Mouse (Mus musculus): ENCODE results near the gene Rps6kl1.

The Rps6kl1 gene

GRCm38 (mm10) chr12:85151002-85151774 is at the start of gene Rps6kl1:
Gene Rps6kl1, minus strand, starts transcription at chr12:85151264.
- DNase-seq, result peak; percentile 40

GRCm38 (mm10) chr12:85199954-85200353 is 48.9 kb upstream of the Rps6kl1 start:
- no peak for DNase-seq

- no peak for DNase-seq
These were observed 46.9 kb upstream of the Rps6kl1 start for GRCm38 (mm10) chr12:85197936-85198335.

GRCm38 (mm10) chr12:85197371-85197770 is 46.3 kb upstream of the Rps6kl1 start:
- DNase-seq, result no peak

GRCm38 (mm10) chr12:85196191-85196590 is 45.1 kb upstream of the Rps6kl1 start:
- no peak for DNase-seq

GRCm38 (mm10) chr12:85195086-85195485 is 44.0 kb upstream of the Rps6kl1 start:
- DNase-seq, result no peak

- DNase-seq, result peak; percentile 85
These were observed 43.6 kb upstream of the Rps6kl1 start for GRCm38 (mm10) chr12:85194623-85195018.

- DNase-seq, result no peak
These were observed 43.0 kb upstream of the Rps6kl1 start for GRCm38 (mm10) chr12:85193923-85194622.

GRCm38 (mm10) chr12:85193146-85193545 is 42.1 kb upstream of the Rps6kl1 start:
- no peak for DNase-seq

GRCm38 (mm10) chr12:85192461-85193108 is 41.5 kb upstream of the Rps6kl1 start:
- DNase-seq, result no peak

GRCm38 (mm10) chr12:85190290-85190689 is 39.2 kb upstream of the Rps6kl1 start:
- no peak for DNase-seq

GRCm38 (mm10) chr12:85186361-85186760 is 35.3 kb upstream of the Rps6kl1 start:
- DNase-seq, result no peak

GRCm38 (mm10) chr12:85185810-85186209 is 34.7 kb upstream of the Rps6kl1 start:
- DNase-seq, result no peak

GRCm38 (mm10) chr12:85184118-85184517 is 33.1 kb upstream of the Rps6kl1 start:
- DNase-seq, result peak; percentile 59

- DNase-seq, result no peak
These were observed 31.8 kb upstream of the Rps6kl1 start for GRCm38 (mm10) chr12:85182898-85183297.

- DNase-seq, result no peak
These were observed 31.2 kb upstream of the Rps6kl1 start for GRCm38 (mm10) chr12:85182345-85182643.

GRCm38 (mm10) chr12:85181475-85182344 is 30.6 kb upstream of the Rps6kl1 start:
- DNase-seq, result no peak

GRCm38 (mm10) chr12:85178294-85178693 is 27.2 kb upstream of the Rps6kl1 start:
- DNase-seq, result no peak

- no peak for DNase-seq
These were observed 26.7 kb upstream of the Rps6kl1 start, which contains the start of gene Pgf for GRCm38 (mm10) chr12:85177740-85178239. Gene Pgf, minus strand, starts transcription at chr12:85177790.

GRCm38 (mm10) chr12:85176846-85177523 is 25.9 kb upstream of the Rps6kl1 start:
- peak; percentile 55 for DNase-seq

GRCm38 (mm10) chr12:85175926-85176845 is 25.1 kb upstream of the Rps6kl1 start:
- DNase-seq, result no peak
